Mouse (Mus musculus): ENCODE results near the gene Sh2d1a. TPM values are rescaled to one million over a fixed set of nuclear protein-coding genes. Genes with fewer than 3 reads are reported as not detected.

Gene Sh2d1a
- total RNA-seq (2017): 4.2 and 5.4 TPM in 2 replicates

DNA sequence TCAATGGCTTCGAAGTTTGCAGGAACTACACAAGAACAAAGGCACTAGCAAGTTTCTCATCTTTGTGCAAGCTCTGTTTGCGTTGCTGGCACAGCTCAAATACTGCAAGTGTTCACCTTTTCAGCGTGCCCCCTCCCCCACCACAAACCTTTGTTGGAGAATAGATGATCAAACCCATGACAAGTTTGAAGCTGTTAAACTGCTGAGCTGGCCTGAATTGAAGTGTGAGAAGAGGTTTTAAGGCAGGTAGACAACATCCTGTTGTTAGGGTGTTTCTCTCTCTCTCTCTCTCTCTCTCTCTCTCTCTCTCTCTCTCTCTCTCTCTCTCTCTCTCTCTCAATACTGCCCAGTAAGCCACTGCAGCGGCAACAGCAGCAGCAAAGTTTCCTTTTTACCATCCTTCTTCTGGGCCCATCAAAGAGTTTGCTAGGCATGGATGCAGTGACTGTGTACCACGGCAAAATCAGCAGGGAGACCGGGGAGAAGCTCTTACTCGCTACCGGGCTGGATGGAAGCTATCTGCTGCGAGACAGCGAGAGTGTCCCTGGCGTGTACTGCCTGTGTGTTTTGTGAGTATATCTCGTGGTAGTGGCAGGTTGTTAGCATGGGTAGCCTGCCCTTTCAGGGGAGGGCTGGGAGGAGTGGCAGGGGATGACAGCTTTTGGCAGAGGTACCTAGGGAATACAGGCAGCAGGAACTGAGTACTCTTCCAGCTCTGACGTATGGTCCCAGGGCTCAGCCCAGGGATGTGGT lies at the start of gene Sh2d1a:
Gene Sh2d1a, plus strand, starts transcription at position 163 of the 753 bp plus-strand sequence.
- ATAC-seq (ENCODE audit: extremely low read depth, insufficient number of reproducible peaks, low FRiP score, poor library complexity, severe bottlenecking): no peak

- ATAC-seq (ENCODE audit: extremely low read depth, insufficient number of reproducible peaks, low FRiP score, poor library complexity, severe bottlenecking): no peak
Observed at GRCm38 (mm10) chrX:42453001-42453400, 49.3 kb upstream of the Sh2d1a start.

DNA sequence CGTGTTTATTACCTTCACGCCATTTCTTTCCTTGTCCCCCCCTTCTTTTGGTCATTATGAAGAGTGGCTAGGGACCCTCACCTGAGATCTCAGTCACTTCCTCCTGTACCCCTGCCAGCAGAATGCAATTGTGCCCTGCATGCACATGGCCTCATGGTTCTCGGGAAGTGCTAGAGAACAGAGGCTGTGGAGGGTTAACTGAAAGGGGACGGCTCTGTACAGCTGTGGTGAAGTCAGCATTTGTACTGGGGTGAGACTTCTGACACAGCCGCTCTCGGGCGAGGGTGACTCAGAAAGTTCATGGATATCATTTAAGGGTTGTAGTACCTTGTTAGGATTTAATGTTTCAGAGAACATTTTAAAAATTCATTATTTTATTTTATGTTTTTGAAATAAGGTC lies 47.7 kb upstream of the Sh2d1a start:
- no peak for ATAC-seq (ENCODE audit: extremely low read depth, insufficient number of reproducible peaks, low FRiP score, poor library complexity, severe bottlenecking)

GRCm38 (mm10) chrX:42489446-42489845 lies 12.8 kb upstream of the Sh2d1a start, which contains the start of gene Tex13c2:
Gene Tex13c2 (plus strand): TSS chrX:42489691.
- no peak for ATAC-seq (ENCODE audit: extremely low read depth, insufficient number of reproducible peaks, low FRiP score, poor library complexity, severe bottlenecking)

DNA sequence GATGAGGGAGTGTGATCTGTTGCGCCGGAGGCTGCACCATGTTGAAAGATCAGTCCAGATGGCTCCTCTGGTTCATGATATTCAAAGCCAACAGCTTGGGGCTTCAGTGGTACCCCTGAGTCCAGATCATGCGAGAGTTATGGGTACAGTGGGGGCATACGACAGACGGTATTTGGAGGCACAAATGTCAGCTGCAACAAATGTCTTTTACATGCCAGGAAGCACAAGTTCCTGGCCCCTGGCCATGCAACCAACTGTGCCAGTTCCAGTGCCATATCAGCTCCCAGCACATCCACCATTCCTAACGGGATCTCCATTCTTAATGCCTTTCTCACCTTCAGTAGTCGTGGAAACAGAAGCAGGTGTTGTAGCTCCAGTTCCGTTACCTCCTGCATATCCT lies 11.9 kb upstream of the Sh2d1a start:
- ATAC-seq (ENCODE audit: extremely low read depth, insufficient number of reproducible peaks, low FRiP score, poor library complexity, severe bottlenecking): no peak

- ATAC-seq (ENCODE audit: extremely low read depth, insufficient number of reproducible peaks, low FRiP score, poor library complexity, severe bottlenecking): no peak
Observed at GRCm38 (mm10) chrX:42500538-42500937, 1.7 kb upstream of the Sh2d1a start.

- no peak for ATAC-seq (ENCODE audit: extremely low read depth, insufficient number of reproducible peaks, low FRiP score, poor library complexity, severe bottlenecking)
Observed at GRCm38 (mm10) chrX:42511105-42511504, 8.9 kb downstream of the Sh2d1a start.

GRCm38 (mm10) chrX:42512567-42512966 lies 10.3 kb downstream of the Sh2d1a start:
- ATAC-seq (ENCODE audit: extremely low read depth, insufficient number of reproducible peaks, low FRiP score, poor library complexity, severe bottlenecking): no peak

- ATAC-seq (ENCODE audit: extremely low read depth, insufficient number of reproducible peaks, low FRiP score, poor library complexity, severe bottlenecking): no peak
Observed at GRCm38 (mm10) chrX:42522868-42523267, 20.6 kb downstream of the Sh2d1a start.

DNA sequence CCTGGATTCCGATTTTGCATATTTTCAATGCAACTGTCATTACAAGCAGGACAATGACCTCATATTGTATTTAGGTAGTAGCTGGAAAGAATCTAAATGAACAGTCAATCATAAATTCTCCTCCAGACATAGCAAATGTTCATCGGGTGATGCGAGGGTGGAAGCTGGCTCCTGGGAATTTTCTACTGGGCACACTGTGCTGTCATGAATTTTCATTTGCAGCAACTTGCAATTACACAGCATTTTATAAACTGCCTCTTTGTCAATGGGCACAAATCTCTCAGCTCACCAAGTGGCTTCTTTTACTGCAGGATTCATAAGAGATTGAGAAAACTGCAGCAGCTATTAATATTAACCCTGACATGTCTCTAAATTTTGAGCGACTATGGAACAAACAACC lies 28.4 kb downstream of the Sh2d1a start:
- ATAC-seq (ENCODE audit: extremely low read depth, insufficient number of reproducible peaks, low FRiP score, poor library complexity, severe bottlenecking): no peak

DNA sequence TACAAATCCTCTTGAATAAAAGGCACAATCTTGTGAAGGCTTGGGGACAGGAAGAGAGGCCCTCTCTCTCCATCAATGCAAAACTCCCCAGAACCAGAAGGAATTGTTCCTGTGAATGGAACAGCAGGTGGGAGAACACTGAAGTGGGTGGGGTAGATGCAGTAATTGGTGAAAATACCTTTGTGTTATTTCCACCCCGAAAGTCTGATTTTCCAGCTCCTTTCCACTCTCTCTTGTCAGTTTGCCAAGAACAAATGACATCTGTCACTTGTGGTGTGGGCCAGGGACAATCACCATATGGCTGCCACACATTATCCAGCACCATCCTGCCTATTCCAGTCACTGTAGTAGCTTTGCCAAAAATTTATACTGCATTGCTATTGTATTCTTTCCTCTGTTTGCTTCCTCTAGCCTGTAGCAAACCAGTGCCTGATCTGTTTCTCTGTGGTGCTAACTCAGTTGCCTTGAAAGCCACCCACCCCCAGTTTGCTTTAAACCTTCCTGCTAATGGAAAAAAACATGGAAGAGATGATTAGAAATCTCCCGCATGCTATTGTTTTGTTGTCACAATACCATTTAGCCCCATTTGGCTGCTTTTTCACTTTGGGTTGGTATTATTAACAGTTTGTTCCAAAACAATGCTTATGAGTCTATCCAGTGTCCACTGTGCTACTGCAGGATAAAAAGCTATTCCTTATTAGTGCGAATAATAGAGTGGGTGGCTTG lies 37.9 kb downstream of the Sh2d1a start:
- no peak for ATAC-seq (ENCODE audit: extremely low read depth, insufficient number of reproducible peaks, low FRiP score, poor library complexity, severe bottlenecking)

GRCm38 (mm10) chrX:42540756-42541053 lies 38.5 kb downstream of the Sh2d1a start:
- ATAC-seq (ENCODE audit: extremely low read depth, insufficient number of reproducible peaks, low FRiP score, poor library complexity, severe bottlenecking): peak; percentile 74; the same call in 1 of the 2 replicates

- ATAC-seq (ENCODE audit: extremely low read depth, insufficient number of reproducible peaks, low FRiP score, poor library complexity, severe bottlenecking): no peak
Observed at GRCm38 (mm10) chrX:42545076-42545475, 42.8 kb downstream of the Sh2d1a start.

GRCm38 (mm10) chrX:42548513-42548912 lies 46.3 kb downstream of the Sh2d1a start:
- no peak for ATAC-seq (ENCODE audit: extremely low read depth, insufficient number of reproducible peaks, low FRiP score, poor library complexity, severe bottlenecking)

GRCm38 (mm10) chrX:42557284-42557683 lies 55.0 kb downstream of the Sh2d1a start:
- no peak for ATAC-seq (ENCODE audit: extremely low read depth, insufficient number of reproducible peaks, low FRiP score, poor library complexity, severe bottlenecking)

- no peak for ATAC-seq (ENCODE audit: extremely low read depth, insufficient number of reproducible peaks, low FRiP score, poor library complexity, severe bottlenecking)
Observed at GRCm38 (mm10) chrX:42558683-42559082, 56.4 kb downstream of the Sh2d1a start.

Other genes starting within 250 kb of the Sh2d1a start
- not detected in 2 replicates for gene Tex13c2, start 12.8 kb upstream of the Sh2d1a start, total RNA-seq (2017)